Mouse (Mus musculus) heart, adult 2 months (tissue): ENCODE measurements around the gene Hepacam.

Experiments
- CTCF ChIP-seq: fragments of 200-600 bp; IDR thresholded peaks from 2 replicates; pipeline ENCODE4 v1.8.1; 2022; ENCODE audit warnings: antibody characterized with exemption, mild to moderate bottlenecking, moderate library complexity
- EP300 ChIP-seq: fragments of 200-500 bp; IDR thresholded peaks from 2 replicates; pipeline ENCODE4 v1.6.1; 2011; ENCODE audit warnings: low read depth, low read length, control low read depth; ENCODE audit not compliant: insufficient read depth
- POLR2A ChIP-seq: fragments of 200-500 bp; IDR thresholded peaks from 2 replicates; pipeline ENCODE4 v1.6.1; 2011; ENCODE audit warnings: mild to moderate bottlenecking, low read depth, low read length, control low read depth; ENCODE audit not compliant: insufficient read depth

- TF ChIP-seq CTCF = no peak
- TF ChIP-seq POLR2A = no peak
- TF ChIP-seq EP300 = no peak
Measured at GRCm38 (mm10) chr9:37414666-37415065, 47.5 kb downstream of the Hepacam start.
